Comparison of ENCODE assay signal across 21 mouse cellular contexts in the genomic region with DNA sequence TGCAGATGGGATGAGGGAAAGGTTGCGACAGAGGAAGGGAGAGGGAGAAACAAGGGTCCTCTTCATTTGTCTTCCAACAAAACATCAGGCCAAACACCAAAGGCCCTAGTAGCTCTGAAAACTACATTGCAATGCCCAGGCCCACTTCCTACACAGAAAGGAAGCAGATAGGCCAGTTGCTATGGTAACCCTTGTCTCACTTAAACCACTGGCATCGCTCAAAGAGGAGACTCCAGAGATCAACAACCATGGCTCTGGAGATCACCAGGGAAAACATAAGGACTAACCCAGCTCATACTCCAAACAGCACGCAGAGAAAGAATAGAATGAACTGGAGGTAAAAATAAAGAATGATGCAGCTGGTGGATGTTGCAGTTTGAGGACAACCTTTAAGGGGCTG. TPM values are rescaled to one million over a fixed set of nuclear protein-coding genes. Genes with fewer than 3 reads are reported as not detected.
DNase-seq lines count a peak whose midpoint lies in the region; ATAC-seq and TF ChIP-seq lines count a peak whose summit lies in the region.
"Had no signal": no experiment of that assay in that cellular context is flagged by ENCODE, and none has a peak within 500 bp of the region (broad histone marks: within the 10 kb centered on the region; RNA-seq: fewer than 3 reads in every experiment).

No protein-coding gene starts in this region.

- no peaks in the 10 kb centered on the region for H3K4me1 ChIP-seq in forebrain, postnatal 0 days (ENCODE audit: insufficient read depth)
- H3K4me1 ChIP-seq in forebrain, embryonic 16.5 days (replicated peaks; ENCODE audit: control insufficient read depth, insufficient read depth, low read length): no peaks in the 10 kb centered on the region; the same call in 1 of the 2 replicates
- H3K4me1 ChIP-seq in midbrain, embryonic 14.5 days (ENCODE audit: control insufficient read depth, insufficient read depth, low read length): peaks cover 4% of the 10 kb centered on the region; the same call in 1 of the 2 replicates
- peaks cover 5% of the 10 kb centered on the region; the same call in 1 of the 2 replicates for H3K4me1 ChIP-seq in midbrain, embryonic 10.5 days
- H3K4me1 ChIP-seq: hindbrain, embryonic 15.5 days had no signal

- no peaks in the 10 kb centered on the region for H3K36me3 ChIP-seq in forebrain, postnatal 0 days (ENCODE audit: insufficient read depth)
- H3K36me3 ChIP-seq in forebrain, embryonic 16.5 days (ENCODE audit: control insufficient read depth, insufficient read depth): no peaks in the 10 kb centered on the region
- no peaks in the 10 kb centered on the region for H3K36me3 ChIP-seq in midbrain, embryonic 14.5 days (ENCODE audit: control insufficient read depth, insufficient read depth, low read length)
- H3K36me3 ChIP-seq in midbrain, embryonic 10.5 days: no peaks in the 10 kb centered on the region
- H3K36me3 ChIP-seq: hindbrain, embryonic 15.5 days had no signal

- no peak overlapping the region for H3K4me3 ChIP-seq in forebrain, postnatal 0 days (ENCODE audit: low read depth, low read length)
- no peak overlapping the region for H3K4me3 ChIP-seq in forebrain, embryonic 16.5 days (replicated peaks; ENCODE audit: low read length)
- no peak overlapping the region for H3K4me3 ChIP-seq in midbrain, embryonic 14.5 days (replicated peaks; ENCODE audit: low read depth, low read length)
- no peak overlapping the region for H3K4me3 ChIP-seq in midbrain, embryonic 10.5 days
- H3K4me3 ChIP-seq: erythroblast, embryonic 14.5 days; hindbrain, embryonic 15.5 days had no signal

- H3K27ac ChIP-seq in forebrain, postnatal 0 days (ENCODE audit: low read depth, low read length): no peak overlapping the region; the same call in 1 of the 2 replicates
- no peak overlapping the region for H3K27ac ChIP-seq in forebrain, embryonic 16.5 days (ENCODE audit: low read length)
- H3K27ac ChIP-seq in midbrain, embryonic 14.5 days (replicated peaks; ENCODE audit: low read depth, low read length): no peak overlapping the region
- H3K27ac ChIP-seq in midbrain, embryonic 10.5 days (replicated peaks): no peak overlapping the region
- H3K27ac ChIP-seq: hindbrain, embryonic 15.5 days had no signal

- peak; percentile 53 for ATAC-seq in forebrain, postnatal 0 days
- ATAC-seq in forebrain, embryonic 16.5 days: no peak
- no peak for ATAC-seq in midbrain, embryonic 14.5 days (ENCODE audit: low FRiP score, low TSS enrichment)

- no peak overlapping the region for H3K4me2 ChIP-seq in forebrain, postnatal 0 days (ENCODE audit: low read depth)
- H3K4me2 ChIP-seq in forebrain, embryonic 16.5 days (ENCODE audit: low read length): no peak overlapping the region
- no peak overlapping the region for H3K4me2 ChIP-seq in midbrain, embryonic 14.5 days (ENCODE audit: low read length)
- H3K4me2 ChIP-seq: hindbrain, embryonic 15.5 days had no signal

- no peak for TF ChIP-seq CTCF in forebrain, postnatal 0 days (IDR thresholded peaks at IDR 0.05; ENCODE audit: low read depth)

- H3K27me3 ChIP-seq in forebrain, postnatal 0 days (ENCODE audit: insufficient read depth, low read length): no peaks in the 10 kb centered on the region
- H3K27me3 ChIP-seq in forebrain, embryonic 16.5 days (replicated peaks; ENCODE audit: control insufficient read depth, insufficient read depth, low read length): no peaks in the 10 kb centered on the region
- H3K27me3 ChIP-seq in midbrain, embryonic 14.5 days (ENCODE audit: control insufficient read depth, insufficient read depth, low read length): no peaks in the 10 kb centered on the region
- H3K27me3 ChIP-seq in midbrain, embryonic 10.5 days (ENCODE audit: low read depth, poor library complexity, severe bottlenecking): no peaks in the 10 kb centered on the region
- H3K27me3 ChIP-seq: hindbrain, embryonic 15.5 days had no signal

- H3K9ac ChIP-seq in forebrain, postnatal 0 days: no peak overlapping the region
- H3K9ac ChIP-seq in forebrain, embryonic 16.5 days (replicated peaks; ENCODE audit: low read depth, low read length): no peak overlapping the region
- no peak overlapping the region for H3K9ac ChIP-seq in midbrain, embryonic 14.5 days (replicated peaks; ENCODE audit: low read length)
- H3K9ac ChIP-seq: hindbrain, embryonic 15.5 days had no signal

- no peaks in the 10 kb centered on the region for H3K9me3 ChIP-seq in forebrain, postnatal 0 days (ENCODE audit: low read length)
- H3K9me3 ChIP-seq in forebrain, embryonic 16.5 days (ENCODE audit: control insufficient read depth, low read length): no peaks in the 10 kb centered on the region
- H3K9me3 ChIP-seq in midbrain, embryonic 14.5 days (ENCODE audit: control insufficient read depth, low read length): no peaks in the 10 kb centered on the region
- no peaks in the 10 kb centered on the region for H3K9me3 ChIP-seq in midbrain, embryonic 10.5 days (replicated peaks)
- H3K9me3 ChIP-seq: hindbrain, embryonic 15.5 days had no signal

- no peak for DNase-seq in forebrain, postnatal 0 days
- peak; percentile 59 for DNase-seq in midbrain, embryonic 14.5 days
- no peak for DNase-seq in midbrain, embryonic 10.5 days (ENCODE audit: low spot score)
- peak; percentile 46 for DNase-seq in MEL-GATA-1-ER (ENCODE audit: extremely low read depth, low read depth)
- DNase-seq in induced T-regulatory cell, adult 2 months (ENCODE audit: low read depth): peak; percentile 68
- no peak for DNase-seq in kidney, adult 18-20 months
- no peak for DNase-seq in gastrocnemius, postnatal 4 days (ENCODE audit: low spot score in 2 of 2)
- DNase-seq: adrenal gland, adult 2 months; cerebellum, adult 11-12 months; gastrocnemius, postnatal 10 days; heart, postnatal 10 days; kidney, adult 9 months; kidney, postnatal 36 days; lung, adult 2 months; lung, postnatal 4 days had no signal

- WGBS in forebrain, postnatal 0 days: 62% methylated on average over 3 of the region's 3 CpGs
- 76% methylated on average over 3 of the region's 3 CpGs for WGBS in forebrain, embryonic 16.5 days
- whole genome bisulfite sequencing in midbrain, embryonic 14.5 days: 64% methylated on average over 3 of the region's 3 CpGs
- WGBS in midbrain, embryonic 10.5 days: 74% methylated on average over 3 of the region's 3 CpGs

RNA-seq across cellular contexts. Expression of a gene that starts 6.5 kb away (rescaled TPM):
- total RNA-seq in forebrain, postnatal 0 days (2014; rRNA removed): 14.9 and 23.0 TPM in 2 replicates
- 29.3 and 37.5 TPM in 2 replicates for polyA plus RNA-seq in forebrain, postnatal 0 days (2015; fragmentation: Nextera tagmentation; extraction: Ambion mirVana)
- 18.5 and 20.6 TPM in 2 replicates for polyA plus RNA-seq in forebrain, embryonic 16.5 days (2015; fragmentation: Nextera tagmentation; extraction: Ambion mirVana)
- polyA plus RNA-seq in midbrain, embryonic 14.5 days (2014; fragmentation: Nextera tagmentation; extraction: Ambion mirVana): 7.0 and 16.6 TPM in 2 replicates
- polyA plus RNA-seq in midbrain, embryonic 10.5 days (2016; fragmentation: Nextera tagmentation; extraction: Ambion mirVana): 25.0 and 26.0 TPM in 2 replicates
- total RNA-seq in gastrocnemius, postnatal 4 days (2021): 10 to 100 TPM; 28.4 to 31.1 TPM

RNA-seq across cellular contexts. Expression of a gene that starts 11.6 kb away (rescaled TPM):
- 0.05 and 0.31 TPM in 2 replicates for total RNA-seq in forebrain, postnatal 0 days (2014; rRNA removed)
- 0.34 TPM in 1 of 2 replicates, not detected in the other for polyA plus RNA-seq in forebrain, postnatal 0 days (2015; fragmentation: Nextera tagmentation; extraction: Ambion mirVana)
- polyA plus RNA-seq in forebrain, embryonic 16.5 days (2015; fragmentation: Nextera tagmentation; extraction: Ambion mirVana): not detected in 2 replicates
- not detected in 2 replicates for polyA plus RNA-seq in midbrain, embryonic 14.5 days (2014; fragmentation: Nextera tagmentation; extraction: Ambion mirVana)
- not detected in 2 replicates for polyA plus RNA-seq in midbrain, embryonic 10.5 days (2016; fragmentation: Nextera tagmentation; extraction: Ambion mirVana)
- not detected for total RNA-seq in gastrocnemius, postnatal 4 days (2021)
- total RNA-seq: gastrocnemius, postnatal 10 days; heart, postnatal 10 days; monocyte, adult 5-6 weeks had no signal
- polyA plus RNA-seq: adrenal gland, adult 2 months; embryonic facial prominence, embryonic 11.5 days; erythroblast, embryonic 14.5 days; neural tube, embryonic 14.5 days had no signal

RNA-seq across cellular contexts. Expression of a gene that starts 13.3 kb away (rescaled TPM):
- 0.19 and 0.77 TPM in 2 replicates for total RNA-seq in forebrain, postnatal 0 days (2014; rRNA removed)
- 0.79 and 0.92 TPM in 2 replicates for polyA plus RNA-seq in forebrain, postnatal 0 days (2015; fragmentation: Nextera tagmentation; extraction: Ambion mirVana)
- 0.24 and 0.34 TPM in 2 replicates for polyA plus RNA-seq in forebrain, embryonic 16.5 days (2015; fragmentation: Nextera tagmentation; extraction: Ambion mirVana)
- polyA plus RNA-seq in midbrain, embryonic 14.5 days (2014; fragmentation: Nextera tagmentation; extraction: Ambion mirVana): not detected in 2 replicates
- not detected in 2 replicates for polyA plus RNA-seq in midbrain, embryonic 10.5 days (2016; fragmentation: Nextera tagmentation; extraction: Ambion mirVana)
- total RNA-seq in gastrocnemius, postnatal 4 days (2021): not detected
- total RNA-seq: adrenal gland, adult 2 months; heart, postnatal 10 days had no signal
- polyA plus RNA-seq: adrenal gland, adult 2 months; embryonic facial prominence, embryonic 11.5 days; erythroblast, embryonic 14.5 days; hindbrain, embryonic 15.5 days; neural tube, embryonic 14.5 days had no signal

RNA-seq across cellular contexts. Expression of a gene that starts 59.6 kb away (rescaled TPM):
- 31.2 and 32.7 TPM in 2 replicates for total RNA-seq in forebrain, postnatal 0 days (2014; rRNA removed)
- 39.9 and 57.8 TPM in 2 replicates for polyA plus RNA-seq in forebrain, postnatal 0 days (2015; fragmentation: Nextera tagmentation; extraction: Ambion mirVana)
- polyA plus RNA-seq in forebrain, embryonic 16.5 days (2015; fragmentation: Nextera tagmentation; extraction: Ambion mirVana): 8.2 and 22.7 TPM in 2 replicates
- polyA plus RNA-seq in midbrain, embryonic 14.5 days (2014; fragmentation: Nextera tagmentation; extraction: Ambion mirVana): 0.65 and 3.5 TPM in 2 replicates
- 1.1 and 1.5 TPM in 2 replicates for polyA plus RNA-seq in midbrain, embryonic 10.5 days (2016; fragmentation: Nextera tagmentation; extraction: Ambion mirVana)
- 100 to 1,000 TPM in 1 of 2 experiments, 10 to 100 TPM in 1; 73.6 to 120 TPM for total RNA-seq in gastrocnemius, postnatal 4 days (2021)
- total RNA-seq: monocyte, adult 5-6 weeks had no signal
- polyA plus RNA-seq: erythroblast, embryonic 14.5 days had no signal

Comparison
In these comparisons a context has a peak if more than half of its experiments do, and no peak if none do; other contexts are left out.
1. DNase-seq: peak in midbrain, embryonic 14.5 days (single experiment), MEL-GATA-1-ER (single experiment) and induced T-regulatory cell, adult 2 months (single experiment); none in forebrain, postnatal 0 days (single experiment), midbrain, embryonic 10.5 days (single experiment), kidney, adult 18-20 months (single experiment) and gastrocnemius, postnatal 4 days (0 of 2).